Mouse (Mus musculus) forebrain, embryonic 11.5 days (tissue): ENCODE measurements around the gene Fam161b. TPM values are rescaled to one million over a fixed set of nuclear protein-coding genes. Genes with fewer than 3 reads are reported as not detected.

Experiments used
- ATAC-seq: fragments of 200-750 bp; cut with Nextera tagmentation; replicated peaks from 2 replicates; pipeline ENCODE4 v1.8.0; 2017; ENCODE audit warnings: moderate TSS enrichment; ENCODE audit not compliant: low FRiP score
- DNase-seq: peaks from one replicate; pipeline ENCODE4 v3.0.0-alpha.2; 2017; ENCODE audit warnings: low spot score
- H3K27ac ChIP-seq: fragments of 300-500 bp; sonication (generic); 2 replicates; pipeline ENCODE4 v1.5.1; 2014; ENCODE audit warnings: low read depth, low read length
- H3K27me3 ChIP-seq: fragments of 300-500 bp; sonication (generic); 2 replicates; pipeline ENCODE4 v1.6.1; 2014; ENCODE audit warnings: mild to moderate bottlenecking, low read length, mixed read lengths; ENCODE audit not compliant: control insufficient read depth, insufficient read depth
- H3K36me3 ChIP-seq: fragments of 300-500 bp; sonication (generic); 2 replicates; pipeline ENCODE4 v1.6.1; 2014; ENCODE audit warnings: mild to moderate bottlenecking, low read length, moderate library complexity, mixed read lengths; ENCODE audit not compliant: control insufficient read depth, insufficient read depth
- H3K4me1 ChIP-seq: fragments of 300-500 bp; sonication (generic); replicated peaks from 2 replicates; pipeline ENCODE4 v1.6.1; 2014; ENCODE audit warnings: low read length, mixed read lengths; ENCODE audit not compliant: control insufficient read depth, insufficient read depth
- H3K4me2 ChIP-seq: fragments of 300-500 bp; sonication (generic); 2 replicates; pipeline ENCODE4 v1.6.1; 2014; ENCODE audit warnings: low read depth, mild to moderate bottlenecking, low read length, moderate library complexity, mixed read lengths; ENCODE audit not compliant: severe bottlenecking
- H3K4me3 ChIP-seq: fragments of 300-500 bp; sonication (generic); 2 replicates; pipeline ENCODE4 v1.5.1; 2014; ENCODE audit warnings: low read depth, low read length
- H3K9ac ChIP-seq: fragments of 300-500 bp; sonication (generic); 2 replicates; pipeline ENCODE4 v1.6.1; 2014; ENCODE audit warnings: low read length
- H3K9me3 ChIP-seq: fragments of 300-500 bp; sonication (generic); 2 replicates; pipeline ENCODE4 v1.6.1; 2016; ENCODE audit warnings: low read length, mixed read lengths; ENCODE audit not compliant: control insufficient read depth
- whole genome bisulfite sequencing: fragments of 180-500 bp; shearing (Covaris S2); extraction: QIAGEN DNeasy Blood & Tissue Kit; methylation state at CpG from one replicate; pipeline ENCODE4 v1.1.7; 2014; 5-methylcytosine and 5-hydroxymethylcytosine counted together
- polyA plus RNA-seq: library from polyadenylated mRNA; unstranded; fragments of >200 nt; fragmentation: Nextera tagmentation; extraction: Ambion mirVana; gene quantifications from 2 replicates; pipeline ENCODE4 v1.2.1, GENCODE M21; 2014

Gene Fam161b
- polyA plus RNA-seq, result 8.0 and 8.3 TPM in 2 replicates

GRCm38 (mm10) chr12:84361555-84362489 is at the start of gene Fam161b, which contains the start of gene Coq6:
Gene Fam161b, minus strand, starts transcription at chr12:84361833.
Gene Coq6, plus strand, starts transcription at chr12:84361657.
- Histone ChIP-seq H3K36me3 (no peaks in the 10 kb centered on the region), H3K9ac (peak within 1 kb of the TSS; percentile 84), H3K27me3 (no peaks in the 10 kb centered on the region), H3K4me1 (peaks cover 6% of the 10 kb centered on the region; the same call in 1 of the 2 replicates), H3K9me3 (no peaks in the 10 kb centered on the region), H3K4me2 (peak within 1 kb of the TSS; percentile 88), H3K27ac (no peak within 1 kb of the TSS), H3K4me3 (peak within 1 kb of the TSS; percentile 98)
- ATAC-seq, result peak; percentile 99
- WGBS, result under 1% methylated on average over 51 of the region's 51 CpGs
- DNase-seq, result peak; percentile 95

- Histone ChIP-seq H3K4me1 (0 out of 2 replicates have a peak, but pooled peaks cover 4% of the 10 kb centered on the region), H3K9me3 (no peaks in the 10 kb centered on the region; the same call in 1 of the 2 replicates), H3K36me3 (no peaks in the 10 kb centered on the region), H3K27ac (peak within 1 kb of the TSS; percentile 31; the same call in 1 of the 2 replicates), H3K4me2 (peak within 1 kb of the TSS; percentile 96), H3K27me3 (no peaks in the 10 kb centered on the region), H3K9ac (peak within 1 kb of the TSS; percentile 82), H3K4me3 (peak within 1 kb of the TSS; percentile 72)
- DNase-seq, result peak; percentile 92
- ATAC-seq, result peak; percentile 92
- 2% methylated on average over 54 of the region's 63 CpGs for WGBS
These were observed 47.3 kb upstream of the Fam161b start, which contains the start of the genes Entpd5 and Bbof1 for GRCm38 (mm10) chr12:84408819-84409507. Gene Entpd5, minus strand, starts transcription at chr12:84409029. Gene Bbof1, plus strand, starts transcription at chr12:84409071.

- Histone ChIP-seq H3K27ac (peak overlapping the region; percentile 31; the same call in 1 of the 2 replicates), H3K27me3 (no peaks in the 10 kb centered on the region), H3K4me1 (0 out of 2 replicates have a peak, but pooled peaks cover 4% of the 10 kb centered on the region), H3K36me3 (no peaks in the 10 kb centered on the region), H3K4me3 (peak overlapping the region; percentile 72), H3K9ac (peak overlapping the region; percentile 82), H3K9me3 (no peaks in the 10 kb centered on the region; the same call in 1 of the 2 replicates), H3K4me2 (peak overlapping the region; percentile 96)
- 2% methylated on average over 45 of the region's 52 CpGs for WGBS
- ATAC-seq, result peak; percentile 73
- no peak for DNase-seq
These were observed 46.5 kb upstream of the Fam161b start for GRCm38 (mm10) chr12:84407874-84408818.

GRCm38 (mm10) chr12:84407259-84407658 is 45.6 kb upstream of the Fam161b start:
- no peaks in the 10 kb centered on the region; the same call in 1 of the 2 replicates for H3K9me3 ChIP-seq
- no peaks in the 10 kb centered on the region for H3K36me3 ChIP-seq
- no peak for DNase-seq
- ATAC-seq, result no peak
- no peak overlapping the region for H3K27ac ChIP-seq
- no peak overlapping the region for H3K9ac ChIP-seq
- no peaks in the 10 kb centered on the region for H3K27me3 ChIP-seq
- no peak overlapping the region for H3K4me2 ChIP-seq
- H3K4me3 ChIP-seq, result no peak overlapping the region
- 66% methylated on average over 4 of the region's 4 CpGs for WGBS
- H3K4me1 ChIP-seq, result 0 out of 2 replicates have a peak, but pooled peaks cover 4% of the 10 kb centered on the region

- Histone ChIP-seq H3K4me3 (no peak overlapping the region), H3K9ac (no peak overlapping the region), H3K9me3 (no peaks in the 10 kb centered on the region; the same call in 1 of the 2 replicates), H3K27me3 (no peaks in the 10 kb centered on the region), H3K27ac (no peak overlapping the region), H3K4me2 (no peak overlapping the region), H3K4me1 (0 out of 2 replicates have a peak, but pooled peaks cover 4% of the 10 kb centered on the region), H3K36me3 (no peaks in the 10 kb centered on the region)
- DNase-seq (no peak), ATAC-seq (no peak)
- WGBS, result 68% methylated on average over 6 of the region's 6 CpGs
These were observed 42.9 kb upstream of the Fam161b start for GRCm38 (mm10) chr12:84404541-84404940.

GRCm38 (mm10) chr12:84402923-84403322 is 41.3 kb upstream of the Fam161b start:
- DNase-seq (no peak), ATAC-seq (no peak)
- no peaks in the 10 kb centered on the region for H3K36me3 ChIP-seq
- H3K4me3 ChIP-seq, result no peak overlapping the region
- no peak overlapping the region for H3K27ac ChIP-seq
- H3K9me3 ChIP-seq, result no peaks in the 10 kb centered on the region; the same call in 1 of the 2 replicates
- no peaks in the 10 kb centered on the region for H3K27me3 ChIP-seq
- 0 out of 2 replicates have a peak, but pooled peaks cover 2% of the 10 kb centered on the region for H3K4me1 ChIP-seq
- WGBS, result 80% methylated on average over 9 of the region's 9 CpGs
- no peak overlapping the region for H3K9ac ChIP-seq
- no peak overlapping the region for H3K4me2 ChIP-seq

GRCm38 (mm10) chr12:84400653-84401052 is 39.0 kb upstream of the Fam161b start:
- Histone ChIP-seq H3K4me3 (no peak overlapping the region), H3K4me2 (no peak overlapping the region), H3K27ac (no peak overlapping the region), H3K27me3 (no peaks in the 10 kb centered on the region), H3K9me3 (no peaks in the 10 kb centered on the region), H3K9ac (no peak overlapping the region), H3K36me3 (no peaks in the 10 kb centered on the region), H3K4me1 (no peaks in the 10 kb centered on the region)
- 69% methylated on average over 3 of the region's 3 CpGs for WGBS
- ATAC-seq, result no peak
- DNase-seq, result no peak
